Mouse (Mus musculus) cerebellum, adult (tissue): Measurements from ENCODE around the gene Gpbp1.

Experiments used
- ATAC-seq: cut with Nextera tagmentation; 2 replicates; pipeline ENCODE4 v1.9.2; 2017; ENCODE audit warnings: mild to moderate bottlenecking, moderate library complexity, mixed read lengths; ENCODE audit not compliant: insufficient number of reproducible peaks, low FRiP score, low TSS enrichment

Gpbp1 gene

GRCm38 (mm10) chr13:111470562-111471237, 19.2 kb downstream of the Gpbp1 start:
- ATAC-seq, result no peak

- ATAC-seq, result no peak
Observed at GRCm38 (mm10) chr13:111467350-111467749, 22.6 kb downstream of the Gpbp1 start.

DNA sequence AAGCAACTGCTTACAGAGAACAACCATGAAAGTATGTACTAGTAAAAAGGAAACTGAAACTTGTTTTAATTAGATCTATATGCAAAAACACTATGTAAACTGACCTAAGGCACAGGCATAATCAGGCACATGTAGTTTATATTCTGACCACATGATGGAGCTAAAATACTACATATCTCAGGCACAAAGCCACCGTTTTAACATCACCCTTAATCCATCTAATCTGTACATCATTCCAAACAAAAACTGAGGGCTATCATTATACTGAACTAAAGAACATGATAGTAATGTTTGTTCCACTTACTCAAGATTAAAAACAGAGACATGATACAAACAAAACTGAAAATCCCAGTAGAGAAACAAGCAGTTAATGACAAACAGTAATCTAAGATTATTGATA, 28.5 kb downstream of the Gpbp1 start:
- ATAC-seq, result peak; percentile 24; the same call in 1 of the 2 replicates

- no peak for ATAC-seq
Observed at GRCm38 (mm10) chr13:111456790-111457189, 33.1 kb downstream of the Gpbp1 start.

DNA sequence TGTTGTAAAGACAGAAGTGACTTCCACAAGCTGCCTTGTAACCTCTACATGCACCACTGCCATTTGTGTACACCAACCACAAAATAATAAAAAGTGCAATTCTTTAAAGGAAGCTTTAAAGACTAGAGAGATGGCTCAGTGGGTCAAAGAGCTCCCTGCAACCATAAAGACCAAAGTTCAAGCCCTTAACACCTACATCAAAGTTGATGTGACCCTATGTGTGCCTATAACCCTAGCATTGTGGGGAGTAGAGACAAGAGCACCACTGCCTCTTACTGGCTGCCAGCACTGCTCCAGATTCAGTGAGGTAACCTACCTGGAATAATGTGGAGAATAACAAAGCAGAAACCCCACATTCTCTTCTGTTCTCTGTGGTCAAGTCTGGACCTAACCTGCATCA, 45.6 kb downstream of the Gpbp1 start:
- no peak for ATAC-seq

DNA sequence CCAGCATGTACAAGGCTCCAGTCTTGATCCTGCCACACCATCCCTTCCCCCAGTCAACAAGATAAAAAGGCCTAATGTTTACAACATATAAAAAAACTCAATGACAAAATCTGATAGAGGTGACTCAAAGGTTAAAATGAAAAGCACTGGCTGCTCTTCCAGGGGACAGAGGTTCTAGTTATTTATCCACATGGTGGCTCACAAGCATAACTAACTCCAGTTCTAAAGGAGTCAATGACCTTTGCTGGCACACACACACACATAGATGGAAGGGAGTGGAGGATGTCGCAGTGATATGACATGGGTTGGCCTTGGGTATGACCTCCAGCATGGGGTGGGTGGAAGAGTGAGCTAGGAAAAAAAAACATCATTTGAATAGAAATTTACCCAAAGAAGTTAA, 58.7 kb downstream of the Gpbp1 start:
- ATAC-seq, result no peak

DNA sequence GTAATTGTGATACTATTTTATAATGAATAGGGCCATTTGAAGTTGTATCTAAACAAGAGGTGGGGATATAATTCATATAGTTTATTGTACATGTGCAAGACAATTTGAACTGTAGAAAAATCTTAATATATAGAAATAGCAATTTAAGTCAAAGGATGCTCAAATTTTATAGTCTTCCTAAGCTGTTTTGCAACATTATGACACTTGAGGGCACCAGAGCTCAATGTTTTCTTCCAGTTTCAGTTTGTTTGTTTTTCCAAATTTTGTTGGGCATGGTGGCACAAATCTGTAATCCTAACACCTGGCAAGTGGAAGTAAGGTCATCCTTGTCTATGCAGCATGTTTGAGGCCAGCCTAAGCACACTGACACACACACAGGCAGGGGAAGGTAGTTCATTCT, 68.6 kb downstream of the Gpbp1 start:
- ATAC-seq, result 0 out of 2 replicates have a peak, but pooled peaks have one; percentile 15

- ATAC-seq, result 0 out of 2 replicates have a peak, but pooled peaks have one; percentile 46
Observed at GRCm38 (mm10) chr13:111418087-111418486, 71.8 kb downstream of the Gpbp1 start.

- ATAC-seq, result no peak
Observed at GRCm38 (mm10) chr13:111413156-111413555, 76.8 kb downstream of the Gpbp1 start.

- peak; percentile 32 for ATAC-seq
Observed at GRCm38 (mm10) chr13:111410831-111411230, 79.1 kb downstream of the Gpbp1 start.

- ATAC-seq, result no peak
Observed at GRCm38 (mm10) chr13:111406859-111407389, 83.0 kb downstream of the Gpbp1 start.

- ATAC-seq, result no peak
Observed at GRCm38 (mm10) chr13:111405956-111406355, 84.0 kb downstream of the Gpbp1 start.

DNA sequence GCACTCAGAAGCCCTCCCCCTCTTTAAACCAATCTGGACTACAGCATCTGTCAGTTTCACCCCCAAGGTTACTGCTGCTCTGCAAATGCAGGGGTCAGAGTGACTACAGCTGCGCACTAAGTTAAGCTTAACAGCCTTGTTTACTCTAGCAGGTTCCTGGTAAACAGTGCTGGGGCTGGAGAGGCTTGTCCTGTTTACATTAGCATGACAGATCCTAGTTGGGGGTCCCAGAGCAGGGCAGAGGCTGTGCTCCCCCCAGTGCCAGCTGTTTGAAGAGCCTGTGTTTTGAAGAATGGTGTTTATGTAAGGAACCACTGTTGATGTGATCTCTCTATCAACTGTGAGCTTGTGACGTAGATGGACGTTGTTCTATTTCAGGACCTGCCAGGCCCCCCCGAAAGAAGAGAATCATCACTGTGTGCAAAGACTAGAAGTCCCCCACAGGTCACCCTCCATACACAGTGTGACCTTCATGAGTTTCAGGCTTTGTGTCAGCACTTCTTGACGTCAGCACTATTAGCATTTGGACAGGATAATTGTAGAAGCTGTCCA, 92.2 kb downstream of the Gpbp1 start:
- no peak for ATAC-seq

- ATAC-seq, result no peak
Observed at GRCm38 (mm10) chr13:111397061-111397460, 92.8 kb downstream of the Gpbp1 start.

DNA sequence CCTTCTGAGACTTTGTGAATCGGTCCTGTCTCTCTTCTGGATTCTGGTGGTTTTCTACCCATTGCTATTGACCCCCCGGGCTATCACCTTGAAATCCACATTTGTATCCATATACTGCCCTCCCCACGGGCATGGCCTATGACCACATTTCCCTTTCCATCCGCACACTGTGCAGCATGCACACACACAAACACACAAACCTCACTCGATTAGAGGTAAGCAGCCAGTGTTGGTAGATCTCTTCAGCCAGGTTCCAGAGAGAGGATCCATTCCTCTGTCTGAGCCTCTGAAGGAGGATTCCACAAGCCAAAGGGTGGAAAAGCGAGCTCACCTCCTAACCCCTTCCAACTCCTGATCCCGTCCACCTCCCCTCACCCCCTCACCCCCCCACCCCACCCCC, 94.4 kb downstream of the Gpbp1 start:
- no peak for ATAC-seq

- no peak for ATAC-seq
Observed at GRCm38 (mm10) chr13:111394904-111395303, 95.0 kb downstream of the Gpbp1 start.

DNA sequence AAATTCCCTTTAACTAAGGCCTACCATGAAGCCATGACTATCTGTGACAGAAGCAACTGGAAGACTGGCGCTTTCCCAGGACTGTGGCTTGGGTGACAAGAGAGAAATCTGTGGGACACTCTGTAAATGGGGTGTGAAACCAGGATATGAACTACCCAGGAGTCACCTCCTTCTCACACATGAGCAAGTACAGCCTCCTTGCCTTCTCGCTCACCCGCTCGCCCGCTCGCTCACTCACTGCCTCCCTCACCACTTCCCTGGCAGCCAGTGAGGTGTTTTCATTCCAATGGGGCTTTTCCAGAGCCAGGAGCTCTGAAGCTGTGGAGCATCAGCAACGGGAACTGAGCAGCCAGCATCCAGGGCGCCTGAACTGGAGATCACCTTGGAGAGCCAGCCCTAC, 95.6 kb downstream of the Gpbp1 start:
- ATAC-seq, result no peak

DNA sequence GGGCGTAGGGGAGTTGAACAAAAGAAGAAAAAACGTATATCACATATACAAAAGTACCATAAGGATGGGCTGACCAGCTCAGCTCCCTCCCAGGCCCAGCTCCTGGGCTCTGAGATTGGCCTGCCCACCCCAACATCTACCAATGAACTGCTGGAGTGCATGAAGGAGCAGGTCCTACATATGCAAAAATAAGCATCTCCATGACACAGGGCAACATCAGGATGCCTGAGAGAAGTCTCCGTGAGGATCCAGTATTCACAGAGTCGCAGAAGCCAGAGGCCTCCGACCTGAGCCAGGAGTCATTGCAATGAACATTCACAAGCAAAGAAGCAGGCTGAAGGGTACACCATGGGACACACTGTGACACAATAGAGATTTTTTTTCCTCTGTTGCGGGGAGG, 96.5 kb downstream of the Gpbp1 start:
- no peak for ATAC-seq

DNA sequence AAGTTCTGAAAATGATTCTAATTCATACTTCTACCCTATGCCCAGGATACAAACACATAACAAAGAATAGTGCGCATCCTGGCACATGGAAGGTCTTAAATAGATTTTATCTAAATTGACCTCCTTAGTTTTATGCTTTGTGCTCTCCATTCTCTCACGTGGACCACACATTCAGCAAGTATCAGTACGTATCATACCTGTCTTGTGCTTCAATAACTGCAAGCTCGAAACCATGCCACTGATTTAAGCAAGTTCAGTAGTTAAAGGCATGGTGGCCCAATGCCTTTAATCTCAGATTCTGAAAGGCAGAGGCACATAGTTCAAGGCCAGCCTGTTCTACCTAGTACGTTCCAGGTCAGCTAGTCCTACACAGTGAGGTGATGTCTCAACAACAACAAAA, 98.5 kb downstream of the Gpbp1 start:
- ATAC-seq, result no peak

DNA sequence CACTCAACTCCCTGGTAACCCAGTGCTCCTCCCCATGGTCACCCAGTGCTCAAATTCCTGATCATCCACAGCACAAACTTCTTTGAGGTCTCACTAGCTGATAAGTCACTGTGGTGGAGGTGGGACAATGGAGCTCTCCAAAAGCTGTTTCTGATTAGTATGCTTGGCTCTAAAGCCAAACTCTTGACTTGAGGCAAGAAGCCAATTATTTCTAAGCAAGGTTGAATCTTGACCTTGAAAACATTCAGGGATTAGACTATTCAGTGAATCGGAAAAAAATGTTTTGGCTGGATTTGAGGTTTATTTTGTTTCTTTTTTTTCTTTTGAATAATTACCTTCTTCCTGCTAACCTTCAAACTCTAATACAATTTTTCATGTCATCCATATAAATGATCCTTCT, 98.9 kb downstream of the Gpbp1 start:
- no peak for ATAC-seq

- peak; percentile 88 for ATAC-seq
Observed at GRCm38 (mm10) chr13:111384011-111384985, 105.6 kb downstream of the Gpbp1 start.
